Mouse (Mus musculus): ENCODE results near the gene Plekha7.

GRCm38 (mm10) chr7:116192966-116193365 lies 115.2 kb downstream of the Plekha7 start:
- TF ChIP-seq FLI1 (IDR thresholded peaks at IDR 0.05; ENCODE audit: low read length) (no peak), GATA1 (IDR thresholded peaks at IDR 0.05; ENCODE audit: borderline replicate concordance, low read length) (no peak)
